Mouse (Mus musculus) lung, adult 2 months (tissue): ENCODE measurements around the gene Susd1. TPM values are rescaled to one million over a fixed set of nuclear protein-coding genes. Genes with fewer than 3 reads are reported as not detected.

Source experiments
- DNase-seq: peaks from one replicate; pipeline ENCODE4 v3.0.0; 2022
- H3K4me1 ChIP-seq: fragments of 200-500 bp; 2 replicates; pipeline ENCODE4 v1.6.1; 2011; ENCODE audit warnings: low read length; ENCODE audit not compliant: control insufficient read depth, insufficient read depth
- H3K4me3 ChIP-seq: fragments of 200-500 bp; replicated peaks from 2 replicates; pipeline ENCODE3; 2011; ENCODE audit warnings: low read depth, mild to moderate bottlenecking, control low read depth, low read length; ENCODE audit errors: extremely low read depth
- CTCF ChIP-seq: fragments of 200-500 bp; IDR thresholded peaks from 2 replicates; pipeline ENCODE4 v1.5.1; 2011; ENCODE audit warnings: mild to moderate bottlenecking, low read length, control low read depth; ENCODE audit not compliant: insufficient read depth
- POLR2A ChIP-seq: fragments of 200-500 bp; IDR thresholded peaks from 2 replicates; pipeline ENCODE4 v1.6.1; 2011; ENCODE audit warnings: low read depth, mild to moderate bottlenecking, control low read depth, low read length, borderline replicate concordance; ENCODE audit errors: extremely low read depth
- WGBS: fragments of 180-500 bp; shearing (Covaris S2); methylation state at CpG from one replicate; pipeline ENCODE4 v1.1.7; 2018; 5-methylcytosine and 5-hydroxymethylcytosine counted together
- polyA plus RNA-seq: library from polyadenylated mRNA; depleted of rRNA; stranded (reverse); fragments of >200 nt; gene quantifications from 2 replicates; pipeline ENCODE4 v1.2.3, GENCODE M21; 2012

Susd1 gene
- polyA plus RNA-seq, 1 experiment, result 3.1 TPM

- 76% methylated on average over 3 of the region's 3 CpGs for WGBS
- no peak for DNase-seq
- TF ChIP-seq CTCF, result no peak
- TF ChIP-seq POLR2A, result no peak
- Histone ChIP-seq H3K4me3 (no peak overlapping the region), H3K4me1 (no peaks in the 10 kb centered on the region)
Measured at GRCm38 (mm10) chr4:59383791-59384190, 54.6 kb downstream of the Susd1 start.

GRCm38 (mm10) chr4:59382131-59382530 is 56.3 kb downstream of the Susd1 start:
- 42% methylated on average over 12 of the region's 12 CpGs for WGBS
- Histone ChIP-seq H3K4me3 (no peak overlapping the region), H3K4me1 (no peaks in the 10 kb centered on the region)
- TF ChIP-seq CTCF (no peak), POLR2A (no peak)
- no peak for DNase-seq

- 56% methylated on average over 13 of the region's 13 CpGs for WGBS
- TF ChIP-seq CTCF (peak; percentile 73), POLR2A (no peak)
- DNase-seq, result peak; percentile 28
- no peaks in the 10 kb centered on the region for H3K4me1 ChIP-seq
- H3K4me3 ChIP-seq, result no peak overlapping the region
Measured at GRCm38 (mm10) chr4:59381007-59381743, 57.3 kb downstream of the Susd1 start.

GRCm38 (mm10) chr4:59380478-59380877 is 58.0 kb downstream of the Susd1 start:
- TF ChIP-seq CTCF (no peak), POLR2A (no peak)
- DNase-seq, result no peak
- H3K4me1 ChIP-seq, result no peaks in the 10 kb centered on the region
- 64% methylated on average over 4 of the region's 4 CpGs for WGBS
- no peak overlapping the region for H3K4me3 ChIP-seq

GRCm38 (mm10) chr4:59379876-59380275 is 58.6 kb downstream of the Susd1 start:
- no peak for DNase-seq
- Histone ChIP-seq H3K4me1 (no peaks in the 10 kb centered on the region), H3K4me3 (no peak overlapping the region)
- TF ChIP-seq POLR2A (no peak), CTCF (no peak)
- 52% methylated on average over 5 of the region's 5 CpGs for WGBS

- DNase-seq, result no peak
- Histone ChIP-seq H3K4me1 (no peaks in the 10 kb centered on the region), H3K4me3 (no peak overlapping the region)
- TF ChIP-seq CTCF, result no peak
- TF ChIP-seq POLR2A, result no peak
- 92% methylated on average over 4 of the region's 4 CpGs for WGBS
Measured at GRCm38 (mm10) chr4:59378631-59379030, 59.8 kb downstream of the Susd1 start.

GRCm38 (mm10) chr4:59374271-59374938 is 64.0 kb downstream of the Susd1 start:
- 54% methylated on average over 10 of the region's 10 CpGs for WGBS
- Histone ChIP-seq H3K4me1 (no peaks in the 10 kb centered on the region), H3K4me3 (no peak overlapping the region)
- TF ChIP-seq POLR2A (no peak), CTCF (no peak)
- DNase-seq, result no peak

- 50% methylated on average over 5 of the region's 5 CpGs for whole genome bisulfite sequencing
- no peaks in the 10 kb centered on the region for H3K4me1 ChIP-seq
- no peak for TF ChIP-seq POLR2A
- TF ChIP-seq CTCF, result no peak
- H3K4me3 ChIP-seq, result no peak overlapping the region
- no peak for DNase-seq
Measured at GRCm38 (mm10) chr4:59372546-59373157, 65.8 kb downstream of the Susd1 start.

GRCm38 (mm10) chr4:59371910-59372309 is 66.5 kb downstream of the Susd1 start:
- Histone ChIP-seq H3K4me1 (no peaks in the 10 kb centered on the region), H3K4me3 (no peak overlapping the region)
- WGBS, result 92% methylated on average over 5 of the region's 5 CpGs
- TF ChIP-seq CTCF, result no peak
- TF ChIP-seq POLR2A, result no peak
- no peak for DNase-seq
